Mouse (Mus musculus) cerebellum, adult 2 months (tissue): ENCODE data around the gene Copz2.

Experiments used
- CTCF ChIP-seq: fragments of 200-500 bp; IDR thresholded peaks from 2 replicates; pipeline ENCODE4 v1.5.1; 2011; ENCODE audit warnings: low read depth, mild to moderate bottlenecking, control low read depth, low read length, moderate library complexity, borderline replicate concordance; ENCODE audit not compliant: insufficient read depth
- POLR2A ChIP-seq: fragments of 200-500 bp; IDR thresholded peaks from 2 replicates; pipeline ENCODE4 v1.6.1; 2011; ENCODE audit warnings: low read length, control low read depth, borderline replicate concordance; ENCODE audit not compliant: insufficient read depth

DNA sequence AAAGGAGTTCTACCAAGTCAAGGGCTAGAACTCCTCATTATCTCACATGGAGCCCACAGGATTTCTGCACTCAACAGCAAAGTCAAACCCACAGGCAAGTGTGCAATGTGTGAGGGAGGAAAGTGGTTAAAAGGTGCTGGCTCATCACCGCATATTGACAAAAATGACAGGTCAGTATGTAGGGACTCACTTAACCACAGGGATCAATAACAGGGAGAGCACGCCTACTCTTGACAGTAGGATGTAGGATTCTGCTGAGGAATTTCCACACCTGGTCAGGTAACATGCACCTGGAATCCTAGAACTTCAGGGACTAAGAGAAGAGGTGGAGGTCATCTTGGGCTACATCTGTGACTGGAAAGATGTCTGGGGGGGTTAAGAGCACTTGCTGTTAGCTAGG lies 33.8 kb upstream of the Copz2 start:
- TF ChIP-seq CTCF (no peak), POLR2A (no peak)
